ENCODE assay signal across 12 mouse cellular contexts in the genomic region with DNA sequence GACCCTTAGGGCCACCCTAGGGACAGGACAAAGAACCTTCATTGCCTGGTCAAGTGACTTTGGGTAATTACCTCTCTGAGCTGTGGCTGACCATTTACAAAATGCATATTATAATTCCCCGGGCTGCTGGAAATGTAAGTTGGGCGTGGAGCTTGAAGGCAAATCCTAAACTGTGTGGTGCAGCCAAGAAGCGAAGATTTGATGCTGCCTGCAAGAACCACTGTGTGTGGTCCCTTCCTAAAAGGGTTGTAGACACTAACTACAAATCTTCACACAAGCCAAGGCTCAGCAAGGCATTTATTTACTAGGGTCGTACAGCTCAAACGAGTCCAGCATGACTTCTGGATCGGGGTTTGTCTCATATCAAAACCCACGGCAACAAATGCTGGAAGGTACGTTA.
"Had no signal": no experiment of that assay in that cellular context is flagged by ENCODE, and none has a peak within 500 bp of the region (broad histone marks: within the 10 kb centered on the region; RNA-seq: fewer than 3 reads in every experiment).

No protein-coding gene starts in this region.

- H3K36me3 ChIP-seq: hindbrain, embryonic 15.5 days; limb, embryonic 12.5 days; liver, embryonic 13.5 days; midbrain, embryonic 15.5 days; neural tube, embryonic 12.5 days had no signal

- ATAC-seq: liver, postnatal 0 days; midbrain, embryonic 15.5 days had no signal

- H3K4me2 ChIP-seq: hindbrain, embryonic 15.5 days; limb, embryonic 12.5 days; liver, embryonic 13.5 days; midbrain, embryonic 11.5 days; midbrain, embryonic 15.5 days; neural tube, embryonic 12.5 days had no signal

- H3K9ac ChIP-seq: hindbrain, embryonic 15.5 days; limb, embryonic 12.5 days; liver, embryonic 13.5 days; liver, postnatal 0 days; midbrain, embryonic 15.5 days; neural tube, embryonic 12.5 days had no signal

- H3K27me3 ChIP-seq: hindbrain, embryonic 15.5 days; liver, embryonic 13.5 days; midbrain, embryonic 15.5 days; neural tube, embryonic 12.5 days had no signal

- DNase-seq: kidney, adult 8-10 months; kidney, postnatal 25 days; liver; liver, embryonic 13.5 days; liver, postnatal 0 days had no signal

- H3K4me1 ChIP-seq: liver, embryonic 13.5 days; neural tube, embryonic 12.5 days had no signal

- H3K4me3 ChIP-seq: hindbrain, embryonic 15.5 days; limb, embryonic 12.5 days; liver, embryonic 13.5 days; megakaryocyte, embryonic 14.5 days; midbrain, embryonic 15.5 days; neural tube, embryonic 12.5 days had no signal

- H3K9me3 ChIP-seq: hindbrain, embryonic 15.5 days; limb, embryonic 12.5 days; liver, embryonic 13.5 days; megakaryocyte, embryonic 14.5 days; midbrain, embryonic 15.5 days; neural tube, embryonic 12.5 days had no signal

- H3K27ac ChIP-seq: hindbrain, embryonic 15.5 days; limb, embryonic 12.5 days; liver, embryonic 13.5 days; macrophage; midbrain, embryonic 15.5 days; neural tube, embryonic 12.5 days had no signal
